Mouse (Mus musculus) stomach, postnatal 0 days (tissue): Measurements from ENCODE around the gene Fam131b. TPM values are rescaled to one million over a fixed set of nuclear protein-coding genes. Genes with fewer than 3 reads are reported as not detected.

Experiments
- ATAC-seq: fragments of 200-750 bp; cut with Nextera tagmentation; 2 replicates; pipeline ENCODE4 v1.8.0; 2017; ENCODE audit not compliant: low FRiP score, low TSS enrichment
- DNase-seq: peaks from one replicate; pipeline ENCODE4 v3.0.0-alpha.2; 2016; ENCODE audit warnings: low spot score
- H3K27ac ChIP-seq: fragments of 300-500 bp; sonication (generic); replicated peaks from 2 replicates; pipeline ENCODE4 v1.5.1; 2014; ENCODE audit warnings: mild to moderate bottlenecking, control low read depth
- H3K27me3 ChIP-seq: fragments of 300-500 bp; sonication (generic); 2 replicates; pipeline ENCODE4 v1.6.1; 2014; ENCODE audit warnings: low read length; ENCODE audit not compliant: control insufficient read depth, insufficient read depth
- H3K36me3 ChIP-seq: fragments of 300-500 bp; sonication (generic); 2 replicates; pipeline ENCODE4 v1.6.1; 2014; ENCODE audit warnings: low read length, mixed read lengths; ENCODE audit not compliant: control insufficient read depth, insufficient read depth
- H3K4me1 ChIP-seq: fragments of 300-500 bp; sonication (generic); replicated peaks from 2 replicates; pipeline ENCODE4 v1.6.1; 2014; ENCODE audit warnings: antibody characterized with exemption; ENCODE audit not compliant: control insufficient read depth, insufficient read depth
- H3K4me2 ChIP-seq: fragments of 300-500 bp; sonication (generic); replicated peaks from 2 replicates; pipeline ENCODE4 v1.6.1; 2014; ENCODE audit warnings: low read depth, mild to moderate bottlenecking, control low read depth, moderate library complexity
- H3K4me3 ChIP-seq: fragments of 300-500 bp; sonication (generic); 2 replicates; pipeline ENCODE4 v1.5.1; 2014; ENCODE audit warnings: low read depth, low read length, control low read depth
- H3K9ac ChIP-seq: fragments of 300-500 bp; sonication (generic); 2 replicates; pipeline ENCODE4 v1.6.1; 2014; ENCODE audit warnings: mild to moderate bottlenecking, low read length, control low read depth, mixed read lengths
- H3K9me3 ChIP-seq: fragments of 300-500 bp; sonication (generic); 2 replicates; pipeline ENCODE4 v1.6.1; 2016; ENCODE audit warnings: low read length; ENCODE audit not compliant: control insufficient read depth
- CTCF ChIP-seq: IDR thresholded peaks from 2 replicates; pipeline ENCODE4 v1.5.1; 2016; ENCODE audit warnings: antibody characterized with exemption, low read depth, mild to moderate bottlenecking, moderate library complexity
- EP300 ChIP-seq: optimal IDR thresholded peaks from 2 replicates; pipeline ENCODE3; 2016; ENCODE audit warnings: antibody characterized with exemption
- WGBS: fragments of 180-500 bp; shearing (Covaris S2); extraction: QIAGEN DNeasy Blood & Tissue Kit; methylation state at CpG from one replicate; pipeline ENCODE4 v1.1.7; 2014; 5-methylcytosine and 5-hydroxymethylcytosine counted together
- polyA plus RNA-seq: library from polyadenylated mRNA; unstranded; fragments of >200 nt; fragmentation: Nextera tagmentation; extraction: Ambion mirVana; gene quantifications from 2 replicates; pipeline ENCODE4 v1.2.1, GENCODE M21; 2015

The Fam131b gene
- polyA plus RNA-seq, 1 experiment from 2014 or later: 0.12 TPM

DNA sequence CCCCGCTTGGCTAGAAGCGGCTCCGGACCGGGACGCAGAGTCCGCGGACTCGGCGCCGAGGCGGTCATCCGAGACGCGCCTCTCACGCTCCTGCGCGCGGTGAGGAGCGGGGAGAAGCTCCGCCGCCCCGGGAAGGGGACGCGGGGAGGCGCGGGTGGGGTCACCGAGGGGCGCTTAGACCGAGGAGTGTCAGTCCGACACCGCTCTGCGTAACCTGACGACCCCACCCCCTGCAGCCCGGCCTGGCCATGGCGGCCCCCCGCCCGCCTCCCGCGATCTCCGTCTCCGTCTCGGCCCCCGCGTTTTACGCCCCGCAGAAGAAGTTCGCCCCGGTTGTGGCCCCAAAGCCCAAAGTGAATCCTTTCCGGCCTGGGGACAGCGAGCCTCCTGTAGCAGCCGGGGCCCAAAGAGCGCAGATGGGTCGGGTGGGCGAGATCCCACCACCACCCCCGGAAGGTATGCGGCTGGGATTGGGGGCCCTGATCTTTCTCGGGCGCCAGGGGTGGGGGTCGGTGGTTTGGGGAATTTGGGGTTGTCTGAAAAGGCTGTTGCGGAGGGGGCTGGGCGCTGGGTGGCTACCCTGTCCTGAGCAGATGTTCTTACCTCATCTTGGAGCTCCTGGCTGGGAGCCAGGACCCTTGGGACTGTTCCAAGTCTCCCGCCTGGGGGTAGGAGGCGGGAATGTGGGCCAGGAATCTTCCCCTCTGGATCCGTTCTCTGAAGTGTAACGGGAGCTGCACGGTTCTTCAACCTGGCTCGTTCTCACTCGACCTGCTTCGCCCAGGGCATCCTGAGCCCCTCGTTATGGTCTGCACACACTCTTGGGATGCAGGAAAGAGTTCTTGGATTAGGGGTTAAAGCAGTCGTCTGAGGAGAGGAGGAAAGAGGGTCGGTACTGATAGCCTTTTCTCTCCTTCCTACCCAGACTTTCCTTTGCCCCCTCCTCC lies 25.9 kb upstream of the Fam131b start:
- peak; percentile 80 for DNase-seq
- Histone ChIP-seq H3K27me3 (no peaks in the 10 kb centered on the region), H3K4me2 (peak overlapping the region; percentile 90), H3K36me3 (0 out of 2 replicates have a peak, but pooled peaks cover 2% of the 10 kb centered on the region), H3K4me3 (peak overlapping the region; percentile 88), H3K9me3 (no peaks in the 10 kb centered on the region), H3K4me1 (peaks cover 15% of the 10 kb centered on the region), H3K27ac (peak overlapping the region; percentile 96), H3K9ac (peak overlapping the region; percentile 93)
- TF ChIP-seq EP300: no peak
- no peak for TF ChIP-seq CTCF
- 0 out of 2 replicates have a peak, but pooled peaks have one; percentile 4 for ATAC-seq
- under 1% methylated on average over 67 of the region's 72 CpGs for WGBS

DNA sequence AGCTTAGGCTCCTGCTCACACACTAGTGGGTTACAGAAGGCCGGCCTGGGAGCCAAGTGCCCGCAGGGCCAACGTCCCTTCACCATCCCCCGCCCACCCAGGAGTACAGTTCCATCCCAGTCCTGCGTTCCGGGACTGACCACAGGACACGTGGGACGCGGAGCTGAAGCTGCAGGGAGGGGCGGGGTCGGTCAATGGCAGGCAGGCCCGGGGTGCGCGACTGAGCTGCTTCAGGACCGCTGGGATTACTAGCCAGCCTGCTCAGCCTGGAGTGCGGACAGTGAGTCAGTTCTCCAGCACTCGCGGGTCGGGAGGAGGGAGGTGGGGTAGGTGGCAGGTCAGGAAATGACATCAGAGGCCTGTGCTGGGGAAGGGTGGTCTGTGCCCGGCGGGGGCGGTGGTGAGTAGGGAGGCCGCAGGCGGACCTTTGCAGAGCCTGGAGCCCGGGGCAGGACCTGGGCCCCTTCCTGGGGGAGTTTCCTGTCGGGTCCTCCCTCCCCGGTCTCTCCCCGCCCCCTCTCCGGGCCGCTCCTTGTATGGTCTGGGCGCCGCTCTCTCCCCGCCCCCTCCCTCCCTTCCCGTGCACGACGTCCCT lies 25.1 kb upstream of the Fam131b start, which contains the start of gene Zyx:
Zyx (plus strand) TSS at position 205 of the 595 bp plus-strand sequence.
- WGBS: 0% methylated on average over 17 of the region's 36 CpGs
- H3K4me1 ChIP-seq: peaks cover 15% of the 10 kb centered on the region
- 0 out of 2 replicates have a peak, but pooled peaks cover 2% of the 10 kb centered on the region for H3K36me3 ChIP-seq
- no peaks in the 10 kb centered on the region for H3K9me3 ChIP-seq
- H3K27me3 ChIP-seq: no peaks in the 10 kb centered on the region
- H3K27ac ChIP-seq: peak within 1 kb of the TSS; percentile 96
- H3K9ac ChIP-seq: peak within 1 kb of the TSS; percentile 93
- DNase-seq (peak; percentile 97), ATAC-seq (peak; percentile 94)
- H3K4me3 ChIP-seq: peak within 1 kb of the TSS; percentile 88
- TF ChIP-seq EP300 (no peak), CTCF (peak; percentile 62)
- H3K4me2 ChIP-seq: peak within 1 kb of the TSS; percentile 90

DNA sequence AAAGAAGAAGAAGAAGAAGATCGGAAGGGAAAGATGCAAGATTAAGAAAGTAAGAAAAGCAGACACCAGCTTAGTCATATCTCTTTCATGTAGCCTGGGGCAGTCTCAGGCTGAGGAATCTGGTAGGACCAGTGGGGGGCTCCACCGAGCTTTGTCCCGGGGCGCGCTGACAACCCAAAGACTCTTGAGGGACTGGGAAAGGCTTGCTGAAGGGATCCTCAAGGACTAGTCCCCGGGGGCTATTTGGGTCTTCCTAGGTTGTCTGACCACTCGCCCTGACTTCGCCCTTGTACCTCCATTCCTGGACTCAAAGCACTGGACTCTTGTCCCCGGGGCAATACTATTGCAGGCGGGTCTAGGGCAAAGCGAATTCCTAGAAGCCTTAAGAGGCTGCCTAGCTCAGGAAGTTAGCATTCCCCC lies 24.6 kb upstream of the Fam131b start:
- Histone ChIP-seq H3K9ac (peak overlapping the region; percentile 93), H3K4me3 (peak overlapping the region; percentile 88), H3K4me1 (peaks cover 15% of the 10 kb centered on the region), H3K9me3 (no peaks in the 10 kb centered on the region), H3K27ac (peak overlapping the region; percentile 96), H3K27me3 (no peaks in the 10 kb centered on the region), H3K36me3 (0 out of 2 replicates have a peak, but pooled peaks cover 2% of the 10 kb centered on the region), H3K4me2 (peak overlapping the region; percentile 90)
- DNase-seq: peak; percentile 79
- TF ChIP-seq EP300: no peak
- peak; percentile 72 for TF ChIP-seq CTCF
- 2% methylated on average over 11 of the region's 11 CpGs for WGBS
- ATAC-seq: peak; percentile 28

DNA sequence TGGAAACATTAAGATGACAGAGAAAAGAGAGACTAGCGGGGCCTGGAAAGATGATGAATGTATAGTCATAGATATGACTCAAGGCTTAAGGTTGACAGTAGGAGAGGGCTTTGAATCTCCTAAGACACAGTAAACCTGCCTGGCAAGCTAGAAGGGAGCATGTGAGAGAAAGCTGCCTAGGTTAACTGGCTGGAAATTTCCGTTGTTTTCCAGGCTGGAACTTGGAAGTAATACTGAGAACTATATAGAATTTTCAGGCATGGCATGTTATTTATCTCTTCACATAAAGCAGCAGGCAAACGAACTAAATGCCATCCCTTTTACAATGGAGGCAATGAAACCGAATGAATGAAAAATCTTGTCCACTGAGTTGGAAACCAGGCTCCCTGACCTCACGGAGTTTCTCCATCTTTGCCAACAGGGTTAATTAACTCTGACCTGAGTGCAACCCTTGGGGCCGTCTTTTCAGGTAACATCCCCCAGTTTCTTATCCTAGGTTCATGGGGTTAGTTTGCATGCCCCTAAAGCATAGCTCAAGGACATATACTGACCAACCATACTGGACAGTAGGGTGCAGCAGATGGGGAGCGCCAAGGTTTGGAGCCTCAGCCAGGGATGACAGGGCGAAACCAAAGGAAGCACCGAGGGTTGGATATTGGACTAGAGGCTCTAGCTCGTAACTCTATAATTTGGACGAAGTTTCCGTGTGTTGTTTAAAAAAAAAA lies 24.0 kb upstream of the Fam131b start:
- Histone ChIP-seq H3K9ac (no peak overlapping the region), H3K4me2 (peak overlapping the region; percentile 90), H3K27ac (no peak overlapping the region), H3K27me3 (no peaks in the 10 kb centered on the region), H3K4me3 (peak overlapping the region; percentile 88; the same call in 1 of the 2 replicates), H3K9me3 (no peaks in the 10 kb centered on the region), H3K4me1 (peaks cover 15% of the 10 kb centered on the region), H3K36me3 (0 out of 2 replicates have a peak, but pooled peaks cover 2% of the 10 kb centered on the region)
- no peak for TF ChIP-seq CTCF
- TF ChIP-seq EP300: no peak
- 34% methylated on average over 12 of the region's 12 CpGs for WGBS
- ATAC-seq (no peak), DNase-seq (no peak)

DNA sequence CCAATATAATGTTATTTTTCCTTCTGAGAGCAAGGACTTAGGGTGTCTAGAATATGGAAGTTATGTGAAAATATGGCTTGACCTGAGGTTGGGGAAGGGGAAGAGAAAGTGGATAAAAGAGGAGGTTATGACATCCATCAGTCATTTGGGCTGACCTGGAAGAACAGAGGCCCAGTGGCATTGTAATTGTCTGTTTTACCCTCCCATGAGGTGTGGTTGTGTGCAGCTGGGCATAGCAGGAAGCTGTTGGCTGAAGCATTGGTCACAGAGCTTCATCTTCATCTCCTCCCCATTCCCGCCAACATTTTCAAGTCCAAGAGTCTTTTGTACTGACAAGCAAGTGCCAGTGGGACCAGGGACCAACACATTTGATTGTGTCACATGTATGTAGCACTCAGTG lies 19.8 kb upstream of the Fam131b start:
- Histone ChIP-seq H3K4me3 (no peak overlapping the region), H3K4me2 (no peak overlapping the region), H3K27me3 (no peaks in the 10 kb centered on the region), H3K27ac (no peak overlapping the region), H3K4me1 (no peaks in the 10 kb centered on the region; the same call in 1 of the 2 replicates), H3K36me3 (no peaks in the 10 kb centered on the region), H3K9me3 (no peaks in the 10 kb centered on the region), H3K9ac (no peak overlapping the region)
- ATAC-seq (no peak), DNase-seq (no peak)
- no peak for TF ChIP-seq CTCF
- WGBS: 84% methylated on average over 1 of the region's 1 CpGs
